Mouse (Mus musculus) MN1 (cell line): Measurements from ENCODE around the gene Bmp4.

ENCODE experiments used
- DNase-seq: peaks from one replicate; pipeline ENCODE4 v3.0.0-alpha.2; 2016; ENCODE audit warnings: low spot score

The Bmp4 gene

DNA sequence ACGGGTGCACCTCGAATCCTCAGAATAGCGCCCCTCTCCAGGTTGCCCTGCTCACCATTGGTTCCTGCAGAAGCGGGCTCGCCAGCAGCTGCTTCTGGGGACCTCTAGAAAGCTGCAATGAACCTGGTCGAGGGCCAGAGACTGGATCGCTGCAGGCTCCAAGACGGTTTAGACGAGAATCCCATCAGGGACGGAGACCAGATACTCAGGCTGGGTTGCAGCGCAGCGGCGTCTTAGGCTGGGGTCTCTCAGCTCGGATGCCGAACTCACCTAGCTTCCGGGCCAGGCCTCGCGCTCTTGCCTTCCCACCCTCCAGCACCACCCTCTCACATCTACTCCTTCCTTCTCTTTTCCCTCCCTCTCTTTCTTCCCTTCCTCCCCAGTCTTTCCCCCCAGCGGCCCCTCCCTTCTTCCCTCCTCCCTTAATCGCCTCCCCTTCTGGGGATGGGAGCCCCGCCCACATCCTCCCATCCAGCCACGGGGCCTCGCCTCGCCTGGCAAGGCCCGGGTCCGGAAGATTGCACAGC, at the start of gene Bmp4:
Gene Bmp4, minus strand, starts transcription at position 421 of the 527 bp plus-strand sequence.
- no peak for DNase-seq

DNA sequence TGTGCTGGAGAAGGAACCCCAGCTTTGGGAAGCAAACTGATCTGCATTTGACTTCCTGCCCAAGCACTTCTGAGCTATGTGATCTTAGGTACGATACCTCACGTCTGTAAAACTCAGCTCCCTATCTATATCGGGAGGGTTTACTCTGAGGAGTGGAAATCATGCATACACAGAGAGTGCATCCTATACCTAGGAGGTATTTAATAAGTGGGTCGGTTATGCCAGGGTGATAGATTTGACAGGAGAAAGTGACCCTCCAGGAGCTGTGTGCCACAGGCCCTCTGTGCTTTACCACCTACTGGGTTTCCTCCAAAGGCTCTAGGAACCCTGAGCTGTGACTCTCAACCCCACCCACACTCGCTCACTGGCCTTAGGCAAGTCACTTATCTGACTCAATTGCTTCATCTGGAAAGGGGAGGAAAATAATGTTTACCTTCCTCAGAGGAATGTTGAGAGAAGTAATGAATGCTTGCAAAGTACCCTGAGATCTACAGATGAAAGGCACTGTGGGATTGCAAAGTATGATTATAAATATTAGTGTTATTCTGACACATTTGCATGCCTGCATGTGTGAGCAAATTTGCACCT, 49.1 kb upstream of the Bmp4 start:
- no peak for DNase-seq

DNA sequence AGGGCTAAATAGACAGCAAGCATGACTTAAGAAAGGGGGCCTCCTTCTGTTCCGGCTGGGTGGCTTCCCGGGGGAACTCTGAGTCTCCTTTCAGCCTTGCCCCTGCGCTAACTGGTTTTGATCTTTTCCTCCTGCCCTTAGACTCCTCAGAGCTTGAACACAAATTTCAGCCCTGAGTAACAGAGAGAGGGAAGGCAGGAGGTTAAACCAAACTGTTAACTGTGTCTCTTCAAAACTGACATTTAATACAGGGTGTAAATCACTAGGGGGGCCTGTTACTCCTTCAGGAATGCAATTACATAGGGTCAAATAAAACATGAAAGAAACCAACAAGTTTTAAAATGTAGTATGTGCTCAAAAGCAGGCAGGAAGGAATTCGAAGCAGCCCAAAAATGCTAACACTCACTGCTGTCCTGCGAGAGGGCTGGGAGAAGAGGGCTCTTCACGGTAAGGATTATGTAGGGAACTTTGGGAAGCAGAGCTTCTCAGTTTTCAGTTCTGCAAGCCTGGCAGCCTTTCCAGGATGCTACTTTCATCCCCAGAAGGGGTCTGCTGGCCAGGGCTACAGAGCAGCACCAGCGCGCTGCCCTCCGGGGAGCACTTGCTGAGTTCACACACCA, 46.1 kb upstream of the Bmp4 start:
- no peak for DNase-seq

DNA sequence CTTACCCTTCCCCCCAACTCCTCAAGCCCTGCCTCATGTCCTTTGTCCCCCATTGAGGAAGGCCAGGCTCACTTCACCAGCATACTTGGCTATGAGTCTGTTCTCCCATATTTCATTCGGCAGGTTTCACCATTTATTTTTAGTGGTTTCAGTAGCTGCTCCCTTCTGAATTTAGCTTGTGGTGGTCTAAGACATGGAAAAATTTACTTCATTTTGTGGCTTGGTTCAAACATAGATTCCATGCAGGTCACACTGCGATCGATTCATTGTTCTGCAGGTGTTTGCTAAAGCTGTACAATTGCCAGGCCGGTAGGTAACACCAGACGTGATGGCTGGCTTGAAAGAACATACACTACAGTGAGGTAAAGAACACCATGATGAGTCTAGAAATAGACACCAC, 39.8 kb upstream of the Bmp4 start:
- no peak for DNase-seq

DNA sequence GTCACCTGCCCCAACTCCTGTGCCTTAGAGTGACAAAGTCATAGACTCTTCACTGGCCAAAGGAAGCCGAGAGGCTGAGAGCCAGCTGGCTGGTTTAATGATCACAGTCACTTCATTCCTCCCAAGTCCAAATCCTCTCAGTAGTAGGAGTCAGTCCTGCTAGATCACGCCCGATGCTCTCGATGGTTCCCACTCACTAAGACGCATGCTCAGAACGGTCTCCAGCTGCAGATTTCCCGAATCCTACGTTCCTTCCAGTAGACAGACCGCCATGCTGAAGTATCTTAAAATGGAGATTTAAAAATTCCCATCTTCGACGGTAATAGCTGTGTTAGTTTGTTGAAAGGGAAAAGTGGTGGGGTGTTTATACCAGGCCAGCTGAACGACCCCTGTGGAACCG, 36.8 kb upstream of the Bmp4 start:
- DNase-seq: no peak

DNA sequence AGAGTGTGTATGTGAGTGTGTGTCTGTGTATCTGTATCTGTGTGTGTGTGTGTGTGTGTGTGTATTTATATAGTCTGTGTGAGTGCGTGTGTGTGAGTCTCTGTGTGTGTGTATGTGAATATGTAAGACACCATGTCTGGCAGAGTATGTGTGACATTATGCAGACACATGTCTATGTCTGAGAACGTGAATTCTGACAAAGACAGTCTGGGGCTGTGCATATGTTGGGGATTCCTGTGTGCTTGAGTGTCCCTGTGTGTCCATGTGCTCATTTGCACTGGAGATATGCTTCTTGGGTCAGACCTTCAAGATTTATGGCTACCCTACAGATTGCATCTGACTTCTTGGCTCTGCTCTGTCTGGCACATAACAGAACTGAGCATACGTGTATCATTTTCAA, 31.4 kb upstream of the Bmp4 start:
- no peak for DNase-seq

DNA sequence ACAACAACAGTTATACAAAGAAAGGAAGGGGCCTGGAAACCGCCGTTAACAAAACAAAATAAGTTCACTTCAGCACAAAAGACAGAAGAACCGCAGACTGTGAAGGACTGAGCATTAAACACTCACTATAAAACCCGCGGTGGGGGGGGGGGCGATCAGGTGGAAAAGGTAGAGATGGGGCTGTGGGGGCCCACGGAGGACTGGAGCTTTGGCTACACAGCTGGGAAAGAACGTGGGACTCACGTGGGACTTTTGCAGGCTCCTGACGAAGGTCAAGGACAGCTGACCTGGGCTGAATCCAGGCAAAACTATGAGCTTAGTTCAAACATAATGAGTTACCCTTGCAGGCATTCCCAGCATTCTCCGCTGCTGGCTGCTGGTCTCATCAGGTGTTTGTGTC, 28.8 kb upstream of the Bmp4 start:
- no peak for DNase-seq

DNA sequence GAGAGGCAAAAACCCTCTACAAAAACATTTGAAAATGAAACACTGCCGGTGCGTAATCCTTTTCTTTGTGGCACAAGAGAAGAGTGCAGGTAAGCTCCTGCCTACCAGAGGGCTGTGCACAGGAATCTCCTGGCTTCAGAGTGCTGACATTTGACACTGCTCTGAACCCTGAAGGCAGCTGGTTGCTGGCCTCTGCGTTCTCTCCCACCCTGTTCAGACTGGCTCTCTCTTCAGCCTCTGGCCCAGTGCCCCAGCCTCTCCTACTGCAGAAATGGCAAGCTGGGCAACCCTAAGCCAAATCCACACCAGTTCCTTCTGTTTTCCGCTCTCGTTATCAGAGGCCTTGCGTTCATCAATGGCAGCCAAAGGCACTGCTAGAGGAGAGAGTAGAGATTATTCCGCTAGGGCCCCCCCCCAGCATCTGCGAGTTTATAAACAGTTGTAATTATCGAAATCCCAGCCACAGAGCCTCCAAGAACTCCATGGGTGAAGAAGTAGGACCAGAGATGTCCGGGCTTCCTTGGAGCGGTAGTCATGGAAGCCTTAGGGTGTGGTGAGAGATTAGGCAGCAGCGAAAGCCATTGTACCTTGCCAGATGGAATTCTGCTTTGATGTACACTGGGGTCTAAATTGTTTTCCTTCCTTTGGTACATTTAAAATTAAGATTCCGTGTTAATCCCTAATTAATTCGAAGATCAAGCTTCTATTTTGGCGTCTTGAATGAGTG, 28.1 kb upstream of the Bmp4 start:
- DNase-seq: no peak

DNA sequence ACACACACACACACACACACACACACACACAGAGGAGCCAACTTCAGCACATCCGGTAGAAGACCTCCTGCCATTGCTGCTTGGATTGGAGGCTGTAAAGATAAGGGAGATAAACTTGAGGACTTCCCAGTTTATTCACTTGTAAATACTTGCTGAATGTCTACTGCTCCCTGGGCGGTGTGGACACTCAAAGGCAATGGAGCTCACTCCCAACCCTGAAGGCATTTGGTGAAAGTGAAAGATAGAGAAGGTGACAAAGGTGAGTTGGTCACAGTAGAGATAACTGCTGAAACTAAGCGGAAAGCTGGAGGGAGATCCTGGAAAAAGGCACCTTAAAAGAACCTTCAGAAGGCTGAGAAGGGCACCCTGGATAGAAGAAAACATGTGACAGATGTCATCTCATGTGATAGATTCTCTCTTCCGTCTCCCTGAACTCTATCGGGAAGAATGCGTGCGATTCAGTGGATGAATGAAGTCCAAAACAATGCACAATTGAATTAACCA, 22.1 kb upstream of the Bmp4 start:
- no peak for DNase-seq

DNA sequence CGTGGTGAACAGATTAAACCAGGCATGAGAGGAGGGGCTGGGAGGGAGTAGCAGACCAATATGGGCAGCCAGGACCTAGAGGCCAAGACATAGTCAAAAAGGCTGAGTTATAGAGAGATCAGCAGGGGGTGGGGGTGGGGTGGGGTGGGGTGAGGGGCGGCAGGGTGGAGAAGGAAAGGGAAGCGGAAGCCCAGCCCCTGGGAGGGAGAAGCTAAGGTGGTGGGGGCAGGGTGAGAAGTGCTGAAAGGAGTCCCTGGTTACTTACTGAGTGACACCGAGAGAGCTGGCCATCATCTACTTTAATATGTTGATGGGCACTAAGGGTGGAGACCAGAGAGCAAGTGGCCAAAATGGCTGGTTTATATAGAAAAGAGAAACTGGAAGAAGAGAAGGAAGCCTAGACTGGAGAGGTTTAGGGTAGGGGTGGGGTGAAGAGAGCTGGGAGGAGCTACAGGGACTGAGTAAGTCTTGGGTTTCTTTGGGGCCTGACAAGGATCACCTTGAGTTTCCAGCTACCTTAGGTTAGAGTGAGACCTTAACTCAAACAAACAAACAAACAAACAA, 20.2 kb upstream of the Bmp4 start:
- no peak for DNase-seq

DNA sequence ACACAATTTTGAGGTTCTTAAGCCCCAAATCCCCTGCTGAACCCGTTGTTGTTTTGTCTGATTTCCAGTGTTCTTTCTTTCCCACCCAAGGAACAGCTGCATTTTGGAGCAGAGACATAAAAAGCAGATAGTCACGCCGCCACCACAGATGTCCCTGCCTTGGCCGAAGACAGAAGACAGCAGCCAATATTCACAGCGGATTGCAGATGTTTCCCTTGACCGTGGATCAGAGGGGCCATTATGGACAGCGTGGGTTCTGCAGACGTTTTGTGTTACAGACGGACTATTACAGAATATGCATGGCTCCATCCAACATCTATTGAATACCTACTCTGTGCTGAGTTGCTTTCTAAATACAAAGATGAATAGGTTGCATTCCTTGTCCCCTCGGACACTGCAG, 18.5 kb upstream of the Bmp4 start:
- no peak for DNase-seq

DNA sequence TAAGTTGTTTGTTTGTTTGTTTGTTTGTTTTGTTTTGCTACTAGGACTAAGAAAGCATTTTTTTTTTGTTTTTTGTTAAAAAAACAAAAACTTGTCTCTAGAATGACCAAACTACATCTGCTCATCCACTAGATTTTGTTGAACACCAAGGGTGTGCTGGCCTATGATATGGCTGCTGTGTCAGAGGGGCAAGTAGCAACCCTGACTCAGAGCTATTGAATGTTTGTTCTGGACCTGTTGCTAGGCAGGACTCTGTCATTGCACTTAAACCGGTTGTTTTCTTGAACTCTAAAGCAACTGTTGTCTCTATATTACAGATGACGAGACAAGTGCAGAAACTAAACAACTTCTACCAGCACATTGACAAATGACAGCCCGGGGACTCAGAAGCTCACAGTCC, 17.9 kb upstream of the Bmp4 start:
- no peak for DNase-seq

DNA sequence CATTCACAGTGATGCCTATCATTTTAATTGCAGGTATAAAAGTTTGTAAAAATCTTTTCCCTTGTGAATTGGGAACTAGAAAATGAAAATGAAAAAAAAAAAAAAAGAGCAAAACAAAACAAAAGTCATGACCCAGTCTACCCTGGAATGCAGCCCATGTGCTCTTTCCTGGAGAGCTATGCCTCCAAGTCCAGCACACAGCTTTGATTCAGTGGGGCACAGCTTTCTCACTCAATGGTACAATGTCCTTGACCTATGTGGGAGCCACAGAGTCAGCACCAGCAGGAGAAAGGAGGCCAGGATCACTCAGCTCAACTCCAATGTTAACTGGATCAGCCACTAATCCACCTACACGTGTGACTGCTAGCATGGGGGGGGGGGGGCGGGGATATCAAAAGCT, 9.5 kb upstream of the Bmp4 start:
- no peak for DNase-seq

DNA sequence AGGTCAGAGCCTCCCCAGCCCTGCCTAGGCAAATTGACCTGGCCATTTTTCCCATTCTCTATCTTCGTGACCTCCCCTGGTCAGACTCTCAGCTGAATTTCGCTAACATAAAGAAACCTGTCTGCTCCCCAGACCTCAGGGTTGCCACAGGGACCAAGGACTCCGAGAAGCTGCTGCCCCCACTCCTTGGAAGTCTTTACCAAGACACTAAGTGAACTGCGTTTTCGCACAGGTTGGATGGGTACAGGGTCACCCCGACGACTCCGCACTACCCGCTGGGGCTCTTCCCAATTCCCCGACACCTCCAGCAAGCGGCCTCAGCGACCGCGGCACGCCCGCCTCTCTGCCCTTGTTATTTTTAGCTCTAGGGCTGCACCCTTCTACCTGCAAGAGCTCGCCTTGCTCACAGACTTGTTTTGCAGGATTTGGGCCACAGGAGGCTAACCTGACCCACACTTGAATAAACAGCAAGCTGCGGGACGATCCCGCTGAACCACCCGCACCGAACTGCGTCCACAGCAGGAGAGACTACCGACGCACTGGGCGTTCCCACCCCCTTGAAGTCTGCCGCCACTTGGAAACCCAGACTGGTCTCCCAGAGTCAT, 7.7 kb upstream of the Bmp4 start:
- DNase-seq: no peak

DNA sequence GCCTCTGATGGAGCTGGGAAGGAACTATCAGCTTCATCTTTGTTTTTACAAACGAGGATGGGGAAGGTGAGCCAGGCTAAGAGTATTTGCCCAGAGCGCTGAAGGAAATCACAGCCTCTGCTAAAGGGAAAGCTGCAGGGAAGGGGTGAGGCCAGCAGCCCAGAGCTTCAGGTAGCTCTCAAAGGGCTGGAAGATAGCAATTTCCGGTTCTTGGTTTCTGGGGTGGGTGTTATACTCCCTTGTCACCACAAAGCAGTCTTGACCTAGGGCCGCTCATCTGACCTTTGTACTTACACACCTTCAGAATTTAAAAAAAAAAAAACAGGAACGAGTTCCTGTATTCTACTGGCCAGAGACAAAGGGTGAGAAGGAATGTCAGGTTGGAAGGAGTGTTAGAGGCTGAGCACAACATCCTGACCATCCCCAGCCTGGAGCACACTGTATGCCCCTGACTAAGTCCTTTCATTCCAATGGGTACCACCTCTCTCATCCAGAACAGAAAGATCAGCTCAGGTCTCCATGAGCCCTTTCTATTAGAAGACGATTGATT, 1.2 kb upstream of the Bmp4 start:
- no peak for DNase-seq

DNA sequence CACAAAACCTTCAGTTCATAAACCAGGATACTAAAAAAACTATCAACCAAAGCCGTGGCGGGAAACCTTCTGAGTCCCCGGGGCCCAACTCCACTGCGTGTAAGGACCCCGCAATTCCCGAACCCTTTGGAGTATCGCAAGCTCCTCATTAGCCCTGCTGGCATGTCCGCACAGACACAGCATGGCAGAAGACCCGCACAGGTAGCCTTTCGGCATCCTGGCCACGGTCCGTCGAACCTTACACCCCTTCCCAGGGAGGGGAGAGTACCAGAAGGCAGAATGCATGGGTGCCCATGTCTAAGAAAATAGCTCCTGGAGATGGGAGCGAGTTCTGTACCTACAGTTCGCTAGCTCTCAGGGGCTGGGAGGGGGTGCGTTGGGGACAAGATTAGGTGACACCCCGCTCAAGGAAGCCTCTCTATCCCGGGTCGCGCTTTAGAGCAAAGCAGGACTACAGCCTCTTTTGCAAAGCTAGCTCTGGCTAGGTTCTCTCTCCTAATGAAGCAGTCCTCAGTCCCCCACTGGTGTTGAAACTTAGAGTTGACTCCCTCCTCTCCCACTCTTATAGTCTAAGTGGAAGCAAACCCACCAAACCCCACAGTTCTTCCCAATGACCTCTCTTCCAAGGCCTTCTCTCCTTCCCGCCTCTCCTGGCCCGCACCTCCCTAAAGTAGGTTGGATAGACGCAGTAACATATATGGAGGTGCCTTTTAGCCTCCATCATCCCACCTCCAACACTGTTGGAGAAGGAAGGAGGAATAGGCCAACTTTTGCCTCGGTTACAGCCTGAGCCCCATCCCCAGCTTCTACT, 826 bp downstream of the Bmp4 start:
- DNase-seq: no peak

DNA sequence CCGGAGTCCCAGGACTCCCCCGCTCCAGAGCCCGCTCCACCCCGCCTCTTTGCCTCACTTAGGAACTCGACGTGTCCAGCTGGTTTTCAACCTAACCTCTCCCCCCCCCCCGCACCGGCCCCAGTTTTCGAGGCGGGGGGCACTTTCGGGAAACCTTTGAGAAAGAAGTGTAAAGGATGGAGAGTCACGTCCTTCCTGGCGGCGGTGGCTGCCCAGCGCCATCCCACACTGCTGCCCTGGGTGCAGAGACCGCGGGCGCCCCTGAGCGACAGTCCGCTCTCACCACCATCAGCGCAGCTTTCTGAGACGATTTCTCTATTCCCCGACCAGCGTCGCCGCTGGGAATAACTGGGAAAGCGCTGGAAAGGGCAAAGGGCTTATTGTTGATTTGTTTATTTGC, 1.8 kb downstream of the Bmp4 start:
- no peak for DNase-seq

DNA sequence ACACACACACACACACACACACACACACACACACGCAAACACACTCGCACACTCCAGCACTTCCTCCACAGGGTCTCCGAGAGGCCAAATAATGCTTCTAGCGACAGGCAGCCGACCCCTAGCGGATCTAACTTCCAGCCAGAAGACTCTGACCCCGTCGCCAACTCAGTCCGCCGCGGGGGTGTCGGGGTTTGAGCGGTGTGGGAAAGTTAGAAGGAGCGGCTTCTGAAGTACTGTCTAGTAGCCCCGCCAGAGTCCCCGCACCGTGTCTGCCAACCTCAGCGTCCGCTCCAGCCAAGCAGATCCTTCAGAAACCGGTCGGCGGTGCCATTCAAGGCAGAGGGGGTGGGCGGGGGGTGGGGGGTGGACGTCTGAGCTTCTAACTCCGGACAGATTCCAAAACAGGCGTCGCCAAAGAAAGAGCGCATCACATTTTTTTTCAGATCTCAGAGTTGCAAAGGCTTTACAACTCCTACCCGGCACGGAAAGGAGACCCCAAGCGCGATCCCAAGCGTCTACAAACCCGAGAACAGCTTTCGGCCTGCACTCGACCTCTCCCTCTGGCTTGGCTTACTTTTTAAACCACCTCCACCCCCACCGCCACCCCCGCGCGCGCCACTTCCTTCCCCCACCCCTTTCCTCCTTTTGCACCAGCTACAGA, 2.5 kb downstream of the Bmp4 start:
- no peak for DNase-seq

DNA sequence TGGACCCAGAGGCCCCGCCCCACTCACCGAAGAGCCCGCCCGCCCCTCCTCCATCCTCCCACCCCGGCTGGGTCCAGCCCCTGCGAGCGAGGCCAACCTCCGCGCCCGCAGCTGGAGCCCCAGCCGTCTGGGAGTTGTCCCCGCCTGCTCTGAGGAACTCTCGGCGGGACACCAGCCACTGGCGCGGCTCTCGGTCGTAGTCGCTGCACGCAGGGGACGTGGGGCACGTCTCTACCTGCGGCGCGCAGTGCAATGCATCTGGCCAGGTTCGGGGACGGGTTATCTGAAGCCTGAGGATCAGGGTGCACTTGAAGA, 3.2 kb downstream of the Bmp4 start:
- no peak for DNase-seq

DNA sequence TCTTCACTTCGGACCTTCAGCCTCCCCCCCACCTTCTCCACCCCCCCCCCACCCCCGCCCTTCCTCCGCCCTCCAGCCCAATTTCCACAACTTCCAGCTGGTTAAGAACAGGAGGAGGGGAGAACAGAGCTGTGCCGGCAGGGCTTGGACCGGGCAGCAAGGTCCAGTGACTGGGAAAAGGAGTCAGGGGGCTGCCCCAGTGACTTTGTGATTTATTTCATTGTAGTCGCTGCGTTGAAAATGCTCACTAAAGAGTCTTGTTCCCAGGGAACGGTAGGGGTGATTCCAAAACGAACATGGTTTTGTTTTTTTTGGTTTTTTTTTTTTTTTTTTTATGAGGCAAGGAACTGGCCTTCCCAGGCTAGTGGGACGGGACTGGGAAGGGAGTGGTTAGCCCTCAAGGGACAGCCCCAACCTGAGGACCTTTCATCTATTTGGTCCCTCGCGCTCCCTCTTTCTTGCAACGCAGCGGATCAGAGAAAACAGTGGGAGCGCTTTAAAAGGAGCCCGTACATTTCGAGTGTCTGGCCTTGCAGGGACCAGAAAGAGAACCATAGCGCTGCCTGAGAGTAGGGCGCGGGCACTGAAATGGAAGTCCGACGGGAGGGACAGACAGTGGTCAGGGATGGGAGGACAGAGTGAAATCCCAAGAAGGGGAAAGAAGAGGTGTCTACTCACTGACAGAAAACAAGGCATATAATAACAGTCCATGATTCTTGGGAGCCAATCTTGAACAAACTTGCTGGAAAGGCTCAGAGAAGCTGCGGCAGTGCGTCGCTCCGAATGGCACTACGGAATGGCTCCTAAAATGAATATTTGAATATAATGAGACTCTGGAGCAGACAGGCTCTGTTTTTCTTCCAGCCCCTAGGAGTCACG, 3.8 kb downstream of the Bmp4 start:
- DNase-seq: no peak
